Mouse (Mus musculus): ENCODE measurements around the gene Dnah7b.
A peak's percentile ranks its signal among the peaks of the same experiment; 100 is the strongest.
"Not testable (repeated sequence)": the region's sequence is repeated elsewhere in the genome, so short reads cannot be mapped to it uniquely, and the experiment has no call there.

Gene Dnah7b

GRCm38 (mm10) chr1:46066015-46066414 lies at the start of gene Dnah7b:
Gene Dnah7b (plus strand): TSS chr1:46066315.
- no peak for DNase-seq (ENCODE audit: low spot score)

GRCm38 (mm10) chr1:46018382-46018977 lies 47.6 kb upstream of the Dnah7b start:
- DNase-seq (ENCODE audit: low spot score): peak; percentile 48

- peak; percentile 23 for DNase-seq (ENCODE audit: low spot score)
Observed at GRCm38 (mm10) chr1:46022262-46022661, 43.9 kb upstream of the Dnah7b start.

GRCm38 (mm10) chr1:46031993-46032555 lies 34.0 kb upstream of the Dnah7b start:
- no peak for DNase-seq (ENCODE audit: low spot score)

- DNase-seq (ENCODE audit: low spot score): no peak
Observed at GRCm38 (mm10) chr1:46048188-46048587, 17.9 kb upstream of the Dnah7b start.

GRCm38 (mm10) chr1:46066484-46067251 lies 553 bp downstream of the Dnah7b start:
- DNase-seq (ENCODE audit: low spot score): peak; percentile 20

- not testable (repeated sequence) for DNase-seq (ENCODE audit: low spot score)
Observed at GRCm38 (mm10) chr1:46068787-46069186, 2.7 kb downstream of the Dnah7b start.

GRCm38 (mm10) chr1:46077891-46078290 lies 11.8 kb downstream of the Dnah7b start:
- DNase-seq (ENCODE audit: low spot score): no peak

- no peak for DNase-seq (ENCODE audit: low spot score)
Observed at GRCm38 (mm10) chr1:46100484-46100883, 34.4 kb downstream of the Dnah7b start.

- not testable (repeated sequence) for DNase-seq (ENCODE audit: low spot score)
Observed at GRCm38 (mm10) chr1:46112606-46113005, 46.5 kb downstream of the Dnah7b start.

GRCm38 (mm10) chr1:46117179-46117578 lies 51.1 kb downstream of the Dnah7b start:
- DNase-seq (ENCODE audit: low spot score): not testable (repeated sequence)

- no peak for DNase-seq (ENCODE audit: low spot score)
Observed at GRCm38 (mm10) chr1:46128058-46128457, 61.9 kb downstream of the Dnah7b start.

- DNase-seq (ENCODE audit: low spot score): not testable (repeated sequence)
Observed at GRCm38 (mm10) chr1:46196835-46197234, 130.7 kb downstream of the Dnah7b start.

GRCm38 (mm10) chr1:46201169-46201568 lies 135.1 kb downstream of the Dnah7b start:
- DNase-seq (ENCODE audit: low spot score): not testable (repeated sequence)

- not testable (repeated sequence) for DNase-seq (ENCODE audit: low spot score)
Observed at GRCm38 (mm10) chr1:46210014-46210588, 144.0 kb downstream of the Dnah7b start.

- not testable (repeated sequence) for DNase-seq (ENCODE audit: low spot score)
Observed at GRCm38 (mm10) chr1:46222704-46223103, 156.6 kb downstream of the Dnah7b start.

- DNase-seq (ENCODE audit: low spot score): not testable (repeated sequence)
Observed at GRCm38 (mm10) chr1:46226136-46226535, 160.0 kb downstream of the Dnah7b start.

- DNase-seq (ENCODE audit: low spot score): not testable (repeated sequence)
Observed at GRCm38 (mm10) chr1:46268841-46269240, 202.7 kb downstream of the Dnah7b start.

GRCm38 (mm10) chr1:46271927-46272326 lies 205.8 kb downstream of the Dnah7b start:
- no peak for DNase-seq (ENCODE audit: low spot score)

GRCm38 (mm10) chr1:46278057-46278910 lies 212.2 kb downstream of the Dnah7b start:
- not testable (repeated sequence) for DNase-seq (ENCODE audit: low spot score)

GRCm38 (mm10) chr1:46278911-46279565 lies 212.9 kb downstream of the Dnah7b start:
- DNase-seq (ENCODE audit: low spot score): not testable (repeated sequence)
